Mouse (Mus musculus) forebrain, embryonic 14.5 days (tissue): ENCODE results near the gene Coil. TPM values are rescaled to one million over a fixed set of nuclear protein-coding genes. Genes with fewer than 3 reads are reported as not detected.
A peak's percentile ranks its signal among the peaks of the same experiment; 100 is the strongest.
"Not testable (repeated sequence)": the region's sequence is repeated elsewhere in the genome, so short reads cannot be mapped to it uniquely, and the experiment has no call there.

Experiments used
- ATAC-seq: fragments of 200-750 bp; cut with Nextera tagmentation; 2 replicates; pipeline ENCODE4 v1.8.0; 2017; ENCODE audit warnings: mild to moderate bottlenecking, moderate library complexity
- DNase-seq: peaks from one replicate; pipeline ENCODE4 v3.0.0-alpha.2; 2015; ENCODE audit warnings: low spot score
- H3K27ac ChIP-seq: fragments of 300-500 bp; sonication (generic); 2 replicates; pipeline ENCODE4 v1.5.1; 2014; ENCODE audit warnings: low read depth, mild to moderate bottlenecking, control low read depth, low read length, moderate library complexity
- H3K27me3 ChIP-seq: fragments of 300-500 bp; sonication (generic); replicated peaks from 2 replicates; pipeline ENCODE4 v1.6.1; 2014; ENCODE audit warnings: low read length, control low read depth, mixed read lengths; ENCODE audit not compliant: control insufficient read depth, insufficient read depth
- H3K36me3 ChIP-seq: fragments of 300-500 bp; sonication (generic); 2 replicates; pipeline ENCODE4 v1.6.1; 2014; ENCODE audit warnings: low read length, control low read depth; ENCODE audit not compliant: control insufficient read depth, insufficient read depth
- H3K4me1 ChIP-seq: fragments of 300-500 bp; sonication (generic); 2 replicates; pipeline ENCODE4 v1.6.1; 2014; ENCODE audit warnings: antibody characterized with exemption, low read length, control low read depth; ENCODE audit not compliant: control insufficient read depth, insufficient read depth
- H3K4me2 ChIP-seq: fragments of 300-500 bp; sonication (generic); 2 replicates; pipeline ENCODE4 v1.6.1; 2014; ENCODE audit warnings: mild to moderate bottlenecking, control low read depth, low read length
- H3K4me3 ChIP-seq: fragments of 300-500 bp; sonication (generic); 2 replicates; pipeline ENCODE4 v1.5.1; 2014; ENCODE audit warnings: low read depth, low read length, control low read depth
- H3K9ac ChIP-seq: fragments of 300-500 bp; sonication (generic); 2 replicates; pipeline ENCODE4 v1.6.1; 2014; ENCODE audit warnings: mild to moderate bottlenecking, low read length, control low read depth, moderate library complexity
- H3K9me3 ChIP-seq: fragments of 300-500 bp; sonication (generic); replicated peaks from 2 replicates; pipeline ENCODE4 v1.6.1; 2016; ENCODE audit warnings: low read length, control low read depth, mixed read lengths; ENCODE audit not compliant: control insufficient read depth
- WGBS: fragments of 180-500 bp; shearing (Covaris S2); extraction: QIAGEN DNeasy Blood & Tissue Kit; methylation state at CpG from one replicate; pipeline ENCODE4 v1.1.7; 2014; 5-methylcytosine and 5-hydroxymethylcytosine counted together
- polyA plus RNA-seq: library from polyadenylated mRNA; unstranded; fragments of >200 nt; fragmentation: Nextera tagmentation; extraction: Ambion mirVana; gene quantifications from 2 replicates; pipeline ENCODE4 v1.2.1, GENCODE M21; 2014

Coil gene
- polyA plus RNA-seq, 1 experiment from 2014 or later = 17.1 TPM

GRCm38 (mm10) chr11:88988956-88989355 is 18.9 kb downstream of the Coil start:
- Histone ChIP-seq H3K4me1 (no peaks in the 10 kb centered on the region), H3K4me2 (no peak overlapping the region), H3K36me3 (peaks cover 52% of the 10 kb centered on the region), H3K9ac (no peak overlapping the region), H3K4me3 (no peak overlapping the region), H3K27me3 (no peaks in the 10 kb centered on the region), H3K9me3 (no peaks in the 10 kb centered on the region), H3K27ac (no peak overlapping the region)
- ATAC-seq = no peak
- no peak for DNase-seq
- WGBS = 76% methylated on average over 5 of the region's 5 CpGs

- no peaks in the 10 kb centered on the region for H3K9me3 ChIP-seq
- H3K36me3 ChIP-seq = peaks cover 46% of the 10 kb centered on the region
- no peak overlapping the region for H3K27ac ChIP-seq
- WGBS = 77% methylated on average over 5 of the region's 5 CpGs
- no peaks in the 10 kb centered on the region for H3K4me1 ChIP-seq
- no peak overlapping the region for H3K4me2 ChIP-seq
- no peak for ATAC-seq
- DNase-seq = peak; percentile 53
- H3K4me3 ChIP-seq = no peak overlapping the region
- H3K9ac ChIP-seq = no peak overlapping the region
- H3K27me3 ChIP-seq = no peaks in the 10 kb centered on the region
Measured at GRCm38 (mm10) chr11:88989530-88989929, 19.5 kb downstream of the Coil start.

DNA sequence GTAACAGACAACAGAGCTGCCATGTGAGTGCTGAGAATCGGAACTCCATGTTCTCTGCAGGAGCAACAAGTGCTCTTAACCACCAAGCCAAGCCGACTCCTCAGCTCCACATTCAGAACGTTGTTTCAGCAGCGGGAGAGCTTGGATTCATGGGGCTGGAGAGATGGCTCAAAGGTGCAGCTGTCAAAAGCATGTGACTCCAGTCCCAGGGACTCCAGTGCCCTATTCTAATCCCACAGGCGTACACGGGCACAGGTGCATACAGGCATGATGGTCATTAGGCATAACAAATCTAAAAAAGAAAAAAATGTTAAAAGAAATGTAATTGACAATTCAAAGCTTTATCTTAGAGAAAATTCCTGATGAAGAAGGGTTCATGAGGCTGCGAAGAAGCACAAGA is 23.1 kb downstream of the Coil start:
- ATAC-seq = no peak
- 53% methylated on average over 7 of the region's 7 CpGs for WGBS
- H3K9me3 ChIP-seq = no peaks in the 10 kb centered on the region

DNA sequence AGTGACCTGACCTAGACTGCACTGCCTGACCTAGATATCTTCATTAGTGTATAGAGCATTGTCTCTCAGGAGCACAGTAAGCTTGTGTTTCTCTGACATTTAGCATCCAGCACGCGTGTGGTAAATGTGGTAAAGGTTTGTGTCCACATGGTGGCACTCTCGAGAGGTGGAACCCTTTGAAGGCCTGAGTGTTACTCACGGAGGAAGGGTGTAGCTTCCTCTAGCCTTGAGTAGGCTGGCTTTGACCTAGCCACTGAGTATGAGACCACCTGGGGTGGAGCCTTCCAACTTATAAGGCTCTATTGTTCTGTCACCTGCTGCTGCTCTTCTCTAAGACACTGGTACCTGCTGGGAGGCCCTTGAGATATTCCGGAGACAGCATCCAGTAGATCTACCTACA is 23.6 kb downstream of the Coil start:
- DNase-seq = peak; percentile 37
- no peaks in the 10 kb centered on the region for H3K4me1 ChIP-seq
- WGBS = 13% methylated on average over 5 of the region's 5 CpGs
- peaks cover 15% of the 10 kb centered on the region for H3K36me3 ChIP-seq
- no peak for ATAC-seq
- no peaks in the 10 kb centered on the region for H3K9me3 ChIP-seq
- H3K9ac ChIP-seq = no peak overlapping the region
- no peak overlapping the region for H3K4me3 ChIP-seq
- no peak overlapping the region for H3K4me2 ChIP-seq
- no peak overlapping the region for H3K27ac ChIP-seq
- H3K27me3 ChIP-seq = 0 out of 2 replicates have a peak, but pooled peaks cover 3% of the 10 kb centered on the region

More for the DNA sequence above, 23.1 kb downstream of the Coil start:
- Histone ChIP-seq H3K4me3 (no peak overlapping the region), H3K4me1 (no peaks in the 10 kb centered on the region), H3K4me2 (no peak overlapping the region), H3K9ac (no peak overlapping the region), H3K27me3 (0 out of 2 replicates have a peak, but pooled peaks cover 2% of the 10 kb centered on the region), H3K27ac (no peak overlapping the region), H3K36me3 (peaks cover 18% of the 10 kb centered on the region)
- no peak for DNase-seq

- Histone ChIP-seq H3K4me3 (no peak overlapping the region), H3K27me3 (peaks cover 11% of the 10 kb centered on the region), H3K9ac (no peak overlapping the region), H3K9me3 (no peaks in the 10 kb centered on the region), H3K4me1 (no peaks in the 10 kb centered on the region), H3K4me2 (no peak overlapping the region), H3K36me3 (peaks cover 15% of the 10 kb centered on the region), H3K27ac (no peak overlapping the region)
- DNase-seq (no peak), ATAC-seq (no peak)
- 93% methylated on average over 7 of the region's 7 CpGs for WGBS
Measured at GRCm38 (mm10) chr11:88994492-88994891, 24.4 kb downstream of the Coil start.

GRCm38 (mm10) chr11:88995616-88996015 is 25.6 kb downstream of the Coil start:
- Histone ChIP-seq H3K4me2 (no peak overlapping the region), H3K9ac (no peak overlapping the region), H3K36me3 (peaks cover 11% of the 10 kb centered on the region), H3K4me1 (no peaks in the 10 kb centered on the region), H3K27me3 (peaks cover 15% of the 10 kb centered on the region), H3K27ac (no peak overlapping the region), H3K9me3 (no peaks in the 10 kb centered on the region), H3K4me3 (no peak overlapping the region)
- ATAC-seq = no peak
- DNase-seq = no peak
- 89% methylated on average over 2 of the region's 2 CpGs for WGBS

DNA sequence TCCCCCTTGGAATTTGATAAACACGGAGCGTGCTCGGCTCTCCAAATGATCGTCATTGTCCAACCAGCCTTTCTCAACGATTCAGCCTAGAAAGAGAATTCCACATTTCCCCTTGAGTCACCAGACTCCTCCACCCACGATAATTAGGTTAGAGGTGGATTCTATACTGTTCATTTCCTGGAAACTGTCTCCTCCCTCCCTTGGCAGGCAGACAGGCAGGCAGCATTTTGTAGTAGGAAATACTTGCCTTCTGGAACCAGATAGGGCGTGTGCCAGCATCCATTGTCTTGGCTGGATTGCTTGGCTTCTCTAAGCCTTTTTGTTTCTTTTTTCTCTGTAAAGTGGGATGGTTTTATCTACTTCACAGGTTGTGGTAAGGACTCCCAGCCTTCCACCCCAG is 26.4 kb downstream of the Coil start:
- no peak overlapping the region for H3K27ac ChIP-seq
- no peak overlapping the region for H3K9ac ChIP-seq
- WGBS = 73% methylated on average over 7 of the region's 7 CpGs
- H3K36me3 ChIP-seq = peaks cover 3% of the 10 kb centered on the region; the same call in 1 of the 2 replicates
- no peak for DNase-seq
- ATAC-seq = no peak
- H3K27me3 ChIP-seq = peaks cover 15% of the 10 kb centered on the region
- H3K4me3 ChIP-seq = no peak overlapping the region
- H3K9me3 ChIP-seq = no peaks in the 10 kb centered on the region
- H3K4me2 ChIP-seq = no peak overlapping the region
- no peaks in the 10 kb centered on the region for H3K4me1 ChIP-seq

- not testable (repeated sequence) for H3K9me3 ChIP-seq, H3K4me1 ChIP-seq, H3K4me3 ChIP-seq, H3K9ac ChIP-seq, H3K36me3 ChIP-seq, H3K27ac ChIP-seq, H3K4me2 ChIP-seq, ATAC-seq, DNase-seq
- peaks cover 15% of the 10 kb centered on the region for H3K27me3 ChIP-seq
- 89% methylated on average over 5 of the region's 5 CpGs for WGBS
Measured at GRCm38 (mm10) chr11:88997343-88997742, 27.3 kb downstream of the Coil start.

GRCm38 (mm10) chr11:88998406-88998805 is 28.4 kb downstream of the Coil start:
- H3K9me3 ChIP-seq = no peaks in the 10 kb centered on the region
- H3K4me2 ChIP-seq = no peak overlapping the region
- H3K27ac ChIP-seq = no peak overlapping the region
- DNase-seq (no peak), ATAC-seq (no peak)
- no peak overlapping the region for H3K4me3 ChIP-seq
- peaks cover 15% of the 10 kb centered on the region for H3K27me3 ChIP-seq
- 6% methylated on average over 3 of the region's 3 CpGs for WGBS
- H3K9ac ChIP-seq = no peak overlapping the region
- no peaks in the 10 kb centered on the region for H3K36me3 ChIP-seq
- no peaks in the 10 kb centered on the region for H3K4me1 ChIP-seq
